Mouse (Mus musculus) neural tube, embryonic 14.5 days (tissue): ENCODE measurements at regions not wholly inside any gene's neighbourhood (a gene's known extent, or its start where the extent isn't known, plus 50 kb on each side); places are given as distances from the start of the nearest gene placed in this dataset.
A peak's percentile ranks its signal among the peaks of the same experiment; 100 is the strongest.

Experiments
- ATAC-seq: fragments of 200-750 bp; cut with Nextera tagmentation; 2 replicates; pipeline ENCODE4 v1.8.0; 2017; ENCODE audit warnings: low read depth, mild to moderate bottlenecking, moderate TSS enrichment, moderate library complexity
- H3K27ac ChIP-seq: fragments of 300-500 bp; sonication (generic); 2 replicates; pipeline ENCODE4 v1.5.1; 2014; ENCODE audit warnings: low read depth, mild to moderate bottlenecking, control low read depth, low read length, moderate library complexity, mixed read lengths
- H3K27me3 ChIP-seq: fragments of 300-500 bp; sonication (generic); 2 replicates; pipeline ENCODE4 v1.6.1; 2014; ENCODE audit warnings: low read length; ENCODE audit not compliant: control insufficient read depth, insufficient read depth
- H3K36me3 ChIP-seq: fragments of 300-500 bp; sonication (generic); 2 replicates; pipeline ENCODE4 v1.6.1; 2014; ENCODE audit warnings: low read length, mixed read lengths; ENCODE audit not compliant: control insufficient read depth, insufficient read depth
- H3K4me1 ChIP-seq: fragments of 300-500 bp; sonication (generic); 2 replicates; pipeline ENCODE4 v1.6.1; 2014; ENCODE audit warnings: low read length; ENCODE audit not compliant: control insufficient read depth, insufficient read depth
- H3K4me2 ChIP-seq: fragments of 300-500 bp; sonication (generic); 2 replicates; pipeline ENCODE4 v1.6.1; 2014; ENCODE audit warnings: mild to moderate bottlenecking, low read depth, low read length, control low read depth
- H3K4me3 ChIP-seq: fragments of 300-500 bp; sonication (generic); 2 replicates; pipeline ENCODE4 v1.5.1; 2014; ENCODE audit warnings: low read depth, low read length, control low read depth, mixed read lengths
- H3K9ac ChIP-seq: fragments of 300-500 bp; sonication (generic); replicated peaks from 2 replicates; pipeline ENCODE4 v1.6.1; 2014; ENCODE audit warnings: low read depth, mild to moderate bottlenecking, control low read depth, low read length, mixed read lengths
- H3K9me3 ChIP-seq: fragments of 300-500 bp; sonication (generic); 2 replicates; pipeline ENCODE4 v1.6.1; 2016; ENCODE audit warnings: low read length; ENCODE audit not compliant: control insufficient read depth
- WGBS: fragments of 180-500 bp; shearing (Covaris S2); extraction: QIAGEN DNeasy Blood & Tissue Kit; methylation state at CpG from one replicate; pipeline ENCODE4 v1.1.7; 2014; 5-methylcytosine and 5-hydroxymethylcytosine counted together

DNA sequence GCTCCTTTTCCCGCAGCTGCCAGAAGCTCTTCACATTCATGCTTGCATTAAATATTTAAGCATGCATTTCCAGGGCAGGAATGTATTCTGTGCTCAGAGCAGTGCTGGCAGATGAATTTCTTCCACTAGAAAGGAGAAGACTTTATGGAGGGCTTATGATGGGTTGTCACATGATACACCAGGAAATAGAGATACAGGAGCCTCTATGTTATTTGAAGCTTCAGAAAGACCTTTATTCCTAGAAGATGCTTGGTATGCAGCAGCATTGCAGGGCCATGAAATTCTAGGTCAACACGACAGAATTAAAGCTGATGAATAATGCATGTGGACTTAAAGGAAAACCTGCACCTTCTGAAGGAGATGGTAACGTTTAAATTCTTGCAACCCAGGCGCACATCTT is 212.1 kb downstream of the Adgrg6 start:
- H3K27me3 ChIP-seq: no peaks in the 10 kb centered on the region
- WGBS: 26% methylated on average over 4 of the region's 4 CpGs
- H3K4me1 ChIP-seq: 0 out of 2 replicates have a peak, but pooled peaks cover 9% of the 10 kb centered on the region
- ATAC-seq: peak; percentile 52
- H3K27ac ChIP-seq: no peak overlapping the region
- H3K4me2 ChIP-seq: no peak overlapping the region
- no peak overlapping the region for H3K9ac ChIP-seq
- H3K4me3 ChIP-seq: no peak overlapping the region
- no peaks in the 10 kb centered on the region for H3K36me3 ChIP-seq
- no peaks in the 10 kb centered on the region for H3K9me3 ChIP-seq

DNA sequence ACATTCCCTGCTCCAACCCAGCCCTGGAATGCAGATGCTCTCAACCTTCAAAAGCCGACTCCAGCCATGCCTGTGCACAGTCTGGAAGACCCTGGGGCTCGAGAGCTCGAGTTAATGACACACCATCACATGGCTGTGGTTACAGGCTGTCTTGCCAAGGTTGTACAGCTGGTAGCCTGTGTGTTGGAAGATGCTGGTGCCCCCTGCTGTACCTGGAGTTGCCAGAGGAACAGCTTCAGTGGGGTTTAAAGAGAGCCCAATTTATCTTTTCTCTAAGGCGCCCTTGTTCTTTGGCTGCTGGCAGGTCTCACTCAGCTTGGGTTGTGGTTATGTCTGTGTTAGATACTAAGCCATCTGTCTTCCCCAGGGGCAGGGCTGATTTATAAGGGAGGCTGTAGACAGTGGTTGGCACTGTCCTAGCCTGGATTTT is 212.8 kb downstream of the Adgrg6 start:
- no peaks in the 10 kb centered on the region for H3K9me3 ChIP-seq
- peak overlapping the region; percentile 57 for H3K27ac ChIP-seq
- H3K4me2 ChIP-seq: no peak overlapping the region
- 0 out of 2 replicates have a peak, but pooled peaks cover 9% of the 10 kb centered on the region for H3K4me1 ChIP-seq
- H3K9ac ChIP-seq: 0 out of 2 replicates have a peak overlapping the region, but pooled peaks have one; percentile 11
- H3K4me3 ChIP-seq: no peak overlapping the region
- 16% methylated on average over 4 of the region's 4 CpGs for WGBS
- ATAC-seq: peak; percentile 96
- no peaks in the 10 kb centered on the region for H3K27me3 ChIP-seq
- H3K36me3 ChIP-seq: no peaks in the 10 kb centered on the region

DNA sequence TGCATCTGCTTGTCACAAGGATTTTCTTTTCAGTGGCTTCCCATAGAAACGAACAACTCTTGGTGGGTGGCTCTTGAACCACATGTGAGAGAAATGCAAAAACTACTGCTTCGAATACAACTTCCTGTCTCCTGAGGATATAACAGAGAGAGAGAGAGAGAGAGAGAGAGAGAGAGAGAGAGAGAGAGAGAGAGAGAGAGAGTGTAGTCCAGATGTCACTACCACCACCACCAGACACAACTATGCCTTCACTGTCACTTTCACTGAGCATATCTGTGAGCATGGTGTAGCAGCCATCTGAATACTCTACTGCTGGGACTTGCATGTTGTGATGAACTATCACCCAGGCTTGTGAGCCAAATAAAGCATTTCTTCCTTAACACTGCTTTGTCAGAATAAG is 216.6 kb downstream of the Adgrg6 start:
- Histone ChIP-seq H3K27ac (no peak overlapping the region), H3K4me3 (no peak overlapping the region), H3K4me1 (0 out of 2 replicates have a peak, but pooled peaks cover 8% of the 10 kb centered on the region), H3K9me3 (no peaks in the 10 kb centered on the region), H3K36me3 (no peaks in the 10 kb centered on the region), H3K27me3 (no peaks in the 10 kb centered on the region), H3K9ac (no peak overlapping the region), H3K4me2 (no peak overlapping the region)
- WGBS: 85% methylated on average over 2 of the region's 2 CpGs
- no peak for ATAC-seq

- Histone ChIP-seq H3K4me1 (no peaks in the 10 kb centered on the region), H3K36me3 (no peaks in the 10 kb centered on the region), H3K27me3 (no peaks in the 10 kb centered on the region), H3K4me2 (no peak overlapping the region), H3K9me3 (no peaks in the 10 kb centered on the region), H3K9ac (no peak overlapping the region), H3K4me3 (no peak overlapping the region), H3K27ac (no peak overlapping the region)
- ATAC-seq: no peak
- 85% methylated on average over 6 of the region's 6 CpGs for WGBS
Measured at GRCm38 (mm10) chr10:14326229-14326628, 219.2 kb downstream of the Adgrg6 start.

- ATAC-seq: no peak
- no peaks in the 10 kb centered on the region for H3K9me3 ChIP-seq
- 4% methylated on average over 4 of the region's 4 CpGs for WGBS
- no peaks in the 10 kb centered on the region for H3K4me1 ChIP-seq
- H3K4me3 ChIP-seq: no peak overlapping the region
- H3K27ac ChIP-seq: no peak overlapping the region
- no peak overlapping the region for H3K4me2 ChIP-seq
- no peak overlapping the region for H3K9ac ChIP-seq
- H3K27me3 ChIP-seq: no peaks in the 10 kb centered on the region
- no peaks in the 10 kb centered on the region for H3K36me3 ChIP-seq
Measured at GRCm38 (mm10) chr10:14321503-14321902, 224.0 kb downstream of the Adgrg6 start.

DNA sequence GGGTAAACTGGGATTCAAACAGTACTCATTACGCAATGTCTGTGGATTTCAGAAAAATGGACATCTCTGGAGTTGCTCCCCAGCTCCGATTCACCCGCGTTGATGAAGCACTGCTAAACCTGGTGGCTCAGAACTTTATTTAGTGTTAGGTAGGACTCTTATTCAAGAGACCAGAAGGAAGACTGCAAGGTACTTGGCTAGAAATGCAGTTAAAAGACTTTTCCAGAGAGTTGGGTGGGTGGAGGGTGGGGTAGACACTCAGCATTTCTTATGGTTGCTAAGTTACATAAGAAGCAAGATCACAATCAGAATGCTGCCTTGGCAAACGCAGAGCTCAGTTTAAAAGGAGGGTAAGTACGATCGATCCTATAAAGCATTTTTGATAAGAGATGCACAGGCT is 230.2 kb downstream of the Adgrg6 start:
- Histone ChIP-seq H3K27ac (no peak overlapping the region), H3K27me3 (no peaks in the 10 kb centered on the region), H3K9ac (no peak overlapping the region), H3K36me3 (no peaks in the 10 kb centered on the region), H3K9me3 (no peaks in the 10 kb centered on the region), H3K4me1 (no peaks in the 10 kb centered on the region), H3K4me2 (no peak overlapping the region), H3K4me3 (no peak overlapping the region)
- WGBS: 88% methylated on average over 7 of the region's 7 CpGs
- no peak for ATAC-seq

- Histone ChIP-seq H3K36me3 (no peaks in the 10 kb centered on the region), H3K4me1 (no peaks in the 10 kb centered on the region), H3K9ac (no peak overlapping the region), H3K27me3 (no peaks in the 10 kb centered on the region), H3K4me2 (no peak overlapping the region), H3K4me3 (no peak overlapping the region), H3K9me3 (no peaks in the 10 kb centered on the region), H3K27ac (no peak overlapping the region)
- ATAC-seq: no peak
- WGBS: 54% methylated on average over 4 of the region's 4 CpGs
Measured at GRCm38 (mm10) chr10:14314607-14315006, 230.9 kb downstream of the Adgrg6 start.

GRCm38 (mm10) chr10:14314004-14314581 is 231.4 kb downstream of the Adgrg6 start:
- H3K36me3 ChIP-seq: no peaks in the 10 kb centered on the region
- no peaks in the 10 kb centered on the region for H3K27me3 ChIP-seq
- ATAC-seq: no peak
- H3K4me1 ChIP-seq: no peaks in the 10 kb centered on the region
- H3K27ac ChIP-seq: no peak overlapping the region
- 85% methylated on average over 10 of the region's 10 CpGs for WGBS
- no peaks in the 10 kb centered on the region for H3K9me3 ChIP-seq
- H3K9ac ChIP-seq: no peak overlapping the region
- H3K4me3 ChIP-seq: no peak overlapping the region
- H3K4me2 ChIP-seq: no peak overlapping the region

- Histone ChIP-seq H3K4me3 (no peak overlapping the region), H3K27ac (no peak overlapping the region), H3K27me3 (no peaks in the 10 kb centered on the region), H3K9ac (no peak overlapping the region), H3K4me1 (no peaks in the 10 kb centered on the region), H3K9me3 (no peaks in the 10 kb centered on the region), H3K36me3 (no peaks in the 10 kb centered on the region), H3K4me2 (no peak overlapping the region)
- 92% methylated on average over 4 of the region's 4 CpGs for WGBS
- ATAC-seq: no peak
Measured at GRCm38 (mm10) chr10:14312959-14313358, 232.5 kb downstream of the Adgrg6 start.
